Mouse (Mus musculus) adrenal gland, postnatal 36 days (tissue): ENCODE measurements around the gene Cab39. TPM values are rescaled to one million over a fixed set of nuclear protein-coding genes. Genes with fewer than 3 reads are reported as not detected.

ENCODE experiments used
- DNase-seq, 2 experiments: peaks; one replicate each; pipeline ENCODE4 v3.0.0; 2021; ENCODE audit warnings: mixed read lengths in 1 of 2
- microRNA-seq: library from miRNA; unstranded; fragments of <30 nt; microRNA quantifications from one replicate; pipeline ENCODE4 v1.2.0, GENCODE M21; 2021
- total RNA-seq, 2 experiments: library from RNA; stranded (reverse); gene quantifications; 2 replicates each; pipeline ENCODE4 v1.2.3; 2021

The Cab39 gene
- total RNA-seq, 2 experiments from 2014 or later, result 115 to 138 TPM

DNA sequence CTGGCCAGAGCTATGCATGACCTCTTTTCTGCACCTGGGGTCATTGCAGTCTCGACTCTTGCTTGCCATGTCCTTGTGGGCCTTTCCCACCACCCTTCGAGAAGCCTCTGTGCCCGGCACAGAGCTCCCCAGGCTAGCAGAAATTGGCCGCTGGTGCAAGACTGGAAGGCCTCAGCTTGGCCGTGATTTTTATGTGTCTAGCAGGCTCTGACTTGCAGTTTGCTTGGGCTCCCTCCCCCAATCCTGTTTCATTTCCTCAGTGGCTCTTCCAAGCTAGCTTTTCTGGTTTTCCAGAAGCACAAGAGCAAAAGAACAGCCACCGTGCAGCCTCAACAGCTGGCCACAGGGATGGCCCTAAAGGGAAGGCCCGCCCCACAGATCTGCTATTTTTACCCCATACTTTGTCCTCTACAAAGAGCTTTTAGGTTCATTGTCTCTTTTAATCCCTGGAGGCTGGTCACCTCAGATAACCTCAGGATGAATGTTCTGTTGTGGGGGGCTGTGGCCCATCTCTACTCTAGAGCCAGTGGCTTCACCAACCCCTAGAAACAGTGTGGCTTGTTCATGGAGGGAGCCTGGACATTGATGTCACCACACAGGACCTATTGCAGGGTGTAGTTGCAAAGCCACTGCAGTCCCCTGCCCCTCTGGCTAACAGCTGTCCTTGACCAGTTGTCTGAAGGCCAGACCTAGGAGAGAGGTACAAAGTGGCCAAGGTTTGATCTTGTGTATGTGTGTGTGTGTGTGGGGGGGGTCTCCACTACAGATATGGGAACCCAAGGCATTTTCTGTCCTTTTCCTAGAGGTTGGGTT, 107.5 kb downstream of the Cab39 start:
- DNase-seq, result no peak

Small RNA genes lying within 50 kb of the gene (microRNA-seq; reads per million reads assigned to microRNA genes)
- gene Gm25472 (not detected), gene Mir8096 (not detected)

Other genes starting within 250 kb of the Cab39 start
- not detected for gene G530012D18Rik, start 217.8 kb upstream of the Cab39 start, total RNA-seq
- 1 to 10 TPM; 2.4 to 3.4 TPM for gene Sp110, start 194.6 kb upstream of the Cab39 start, total RNA-seq
- 1 to 10 TPM; 3.8 to 5.0 TPM for gene Sp140, start 193.1 kb upstream of the Cab39 start, total RNA-seq
- 10 to 100 TPM; 20.2 to 22.5 TPM for gene Sp100, start 143.5 kb upstream of the Cab39 start, total RNA-seq
- gene A630001G21Rik, start 14.8 kb upstream of the Cab39 start, total RNA-seq, result under 1 TPM; 0.56 to 0.86 TPM
- 100 to 1,000 TPM; 508 to 581 TPM for gene Itm2c, start 100.8 kb downstream of the Cab39 start, total RNA-seq
- gene 4933407L21Rik, start 135.0 kb downstream of the Cab39 start, total RNA-seq, result not detected
- 1 to 10 TPM; 2.7 to 2.8 TPM for gene Gpr55, start 167.6 kb downstream of the Cab39 start, total RNA-seq
- gene Spata3, start 223.4 kb downstream of the Cab39 start, total RNA-seq, result not detected